Comparison of ENCODE assay signal across 26 mouse cellular contexts in the genomic region with DNA sequence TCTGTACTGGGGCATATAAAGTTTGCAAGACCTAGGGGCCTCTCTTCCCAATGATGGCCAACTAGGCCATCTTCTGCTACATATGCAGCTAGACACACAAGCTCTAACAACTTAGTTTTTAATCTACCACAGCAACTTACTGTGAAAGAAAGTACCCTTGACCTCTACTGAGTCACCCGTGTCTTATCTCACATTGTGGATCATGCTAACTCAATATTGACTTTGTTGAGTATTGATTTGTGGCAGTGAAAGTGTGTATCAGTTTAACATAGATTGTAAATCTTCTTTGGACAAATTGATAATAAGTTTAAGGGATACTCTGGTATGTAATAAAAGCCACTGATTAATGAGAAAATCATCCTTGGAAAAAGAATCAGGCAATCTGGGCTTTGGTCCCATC.
"Had no signal": no experiment of that assay in that cellular context is flagged by ENCODE, and none has a peak within 500 bp of the region (broad histone marks: within the 10 kb centered on the region; RNA-seq: fewer than 3 reads in every experiment).

No protein-coding gene starts in this region.

- H3K9ac ChIP-seq: embryonic facial prominence, embryonic 12.5 days; embryonic facial prominence, embryonic 13.5 days; embryonic facial prominence, embryonic 15.5 days; forebrain, embryonic 12.5 days; forebrain, embryonic 13.5 days; forebrain, embryonic 15.5 days; forebrain, postnatal 0 days had no signal

- DNase-seq: cerebellum, adult 8-10 months; cerebellum, adult 9-10 months; cerebellum, adult 9-11 months; cerebellum, postnatal 10 days; cerebellum, postnatal 14 days; cerebellum, postnatal 25 days; cerebellum, postnatal 36 days; embryo, embryonic 11 days; forebrain, postnatal 0 days; gastrocnemius, adult 2 months; gastrocnemius, postnatal 10 days; gastrocnemius, postnatal 14 days; gastrocnemius, postnatal 25 days; gastrocnemius, postnatal 36 days; heart, adult 11 months; heart, adult 18-20 months; heart, adult 2 months had no signal

- H3K4me3 ChIP-seq: embryonic facial prominence, embryonic 10.5 days; embryonic facial prominence, embryonic 12.5 days; embryonic facial prominence, embryonic 13.5 days; embryonic facial prominence, embryonic 15.5 days; erythroblast, embryonic 14.5 days; forebrain, embryonic 10.5 days; forebrain, embryonic 12.5 days; forebrain, embryonic 13.5 days; forebrain, embryonic 15.5 days; gastrocnemius, adult 2 months; heart, adult 2 months had no signal

- H3K27me3 ChIP-seq: embryonic facial prominence, embryonic 12.5 days; embryonic facial prominence, embryonic 13.5 days; embryonic facial prominence, embryonic 15.5 days; forebrain, embryonic 12.5 days; forebrain, embryonic 13.5 days; forebrain, embryonic 15.5 days had no signal

- H3K27ac ChIP-seq: embryonic facial prominence, embryonic 10.5 days; embryonic facial prominence, embryonic 12.5 days; embryonic facial prominence, embryonic 13.5 days; embryonic facial prominence, embryonic 15.5 days; forebrain, embryonic 10.5 days; forebrain, embryonic 12.5 days; forebrain, embryonic 13.5 days; forebrain, embryonic 15.5 days; gastrocnemius, adult 2 months; heart, adult 2 months had no signal

- H3K36me3 ChIP-seq: embryonic facial prominence, embryonic 10.5 days; embryonic facial prominence, embryonic 12.5 days; embryonic facial prominence, embryonic 13.5 days; embryonic facial prominence, embryonic 15.5 days; forebrain, embryonic 10.5 days; forebrain, embryonic 12.5 days; forebrain, embryonic 15.5 days had no signal

- H3K4me1 ChIP-seq: embryonic facial prominence, embryonic 10.5 days; embryonic facial prominence, embryonic 12.5 days; embryonic facial prominence, embryonic 13.5 days; embryonic facial prominence, embryonic 15.5 days; forebrain, embryonic 10.5 days; forebrain, embryonic 12.5 days; forebrain, embryonic 13.5 days; forebrain, embryonic 15.5 days had no signal
